Mouse (Mus musculus) limb, embryonic 12.5 days (tissue): Measurements from ENCODE around the gene Gm14743. TPM values are rescaled to one million over a fixed set of nuclear protein-coding genes. Genes with fewer than 3 reads are reported as not detected.
"Not testable (repeated sequence)": the region's sequence is repeated elsewhere in the genome, so short reads cannot be mapped to it uniquely, and the experiment has no call there.

ENCODE experiments used
- ATAC-seq: fragments of 200-750 bp; cut with Nextera tagmentation; 2 replicates; pipeline ENCODE4 v1.8.0; 2017; ENCODE audit warnings: low read depth, moderate TSS enrichment; ENCODE audit not compliant: insufficient number of reproducible peaks, insufficient read depth, low FRiP score, low TSS enrichment
- H3K27ac ChIP-seq: fragments of 300-500 bp; sonication (generic); 2 replicates; pipeline ENCODE4 v1.5.1; 2016; ENCODE audit warnings: mild to moderate bottlenecking, moderate library complexity
- H3K27me3 ChIP-seq: fragments of 300-500 bp; sonication (generic); 2 replicates; pipeline ENCODE4 v1.6.1; 2016; ENCODE audit warnings: mild to moderate bottlenecking, moderate library complexity
- H3K36me3 ChIP-seq: fragments of 300-500 bp; sonication (generic); 2 replicates; pipeline ENCODE4 v1.6.1; 2016; ENCODE audit warnings: mild to moderate bottlenecking, moderate library complexity
- H3K4me1 ChIP-seq: fragments of 300-500 bp; sonication (generic); replicated peaks from 2 replicates; pipeline ENCODE4 v1.6.1; 2016
- H3K4me2 ChIP-seq: fragments of 300-500 bp; sonication (generic); 2 replicates; pipeline ENCODE4 v1.6.1; 2016; ENCODE audit warnings: mild to moderate bottlenecking, moderate library complexity
- H3K4me3 ChIP-seq: fragments of 300-500 bp; sonication (generic); replicated peaks from 2 replicates; pipeline ENCODE4 v1.5.1; 2016; ENCODE audit warnings: mild to moderate bottlenecking
- H3K9ac ChIP-seq: fragments of 300-500 bp; sonication (generic); replicated peaks from 2 replicates; pipeline ENCODE4 v1.6.1; 2016; ENCODE audit warnings: mild to moderate bottlenecking, moderate library complexity
- H3K9me3 ChIP-seq: fragments of 300-500 bp; sonication (generic); 2 replicates; pipeline ENCODE4 v1.6.1; 2016; ENCODE audit warnings: mild to moderate bottlenecking, moderate library complexity
- WGBS: fragments of 180-500 bp; shearing (Covaris S2); methylation state at CpG from one replicate; pipeline ENCODE4 v1.1.7; 2016; 5-methylcytosine and 5-hydroxymethylcytosine counted together
- polyA plus RNA-seq: library from polyadenylated mRNA; unstranded; fragments of >200 nt; fragmentation: Nextera tagmentation; extraction: Ambion mirVana; gene quantifications from 2 replicates; pipeline ENCODE4 v1.2.1, GENCODE M21; 2016

Gm14743 gene
- not detected in 2 replicates for polyA plus RNA-seq

DNA sequence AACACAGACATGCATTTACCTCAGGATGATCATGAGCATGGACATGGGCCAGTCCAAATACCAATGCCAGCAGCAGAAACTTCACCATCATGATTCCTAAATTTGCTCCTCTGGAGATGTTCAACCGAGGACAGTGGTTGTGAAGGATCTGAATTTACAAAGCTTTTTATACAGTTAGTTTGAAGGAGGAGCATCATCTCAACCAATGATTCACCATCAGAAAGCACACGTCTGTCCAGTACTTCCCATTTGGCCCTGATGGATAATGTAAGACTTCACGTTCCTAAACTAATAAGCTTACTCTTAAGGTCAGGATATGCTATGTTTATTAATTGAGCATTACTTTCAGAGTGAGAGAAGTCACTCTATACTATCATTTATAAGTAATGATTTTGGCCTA, at the start of gene Gm14743:
Gm14743 (minus strand) TSS at position 101 of the 400 bp plus-strand sequence.
- H3K27ac ChIP-seq, H3K4me1 ChIP-seq, H3K9me3 ChIP-seq, H3K9ac ChIP-seq, H3K4me2 ChIP-seq, ATAC-seq, H3K27me3 ChIP-seq, H3K4me3 ChIP-seq, H3K36me3 ChIP-seq: not testable (repeated sequence)
- WGBS: no CpG with 5 or more reads among the region's 3 CpGs

DNA sequence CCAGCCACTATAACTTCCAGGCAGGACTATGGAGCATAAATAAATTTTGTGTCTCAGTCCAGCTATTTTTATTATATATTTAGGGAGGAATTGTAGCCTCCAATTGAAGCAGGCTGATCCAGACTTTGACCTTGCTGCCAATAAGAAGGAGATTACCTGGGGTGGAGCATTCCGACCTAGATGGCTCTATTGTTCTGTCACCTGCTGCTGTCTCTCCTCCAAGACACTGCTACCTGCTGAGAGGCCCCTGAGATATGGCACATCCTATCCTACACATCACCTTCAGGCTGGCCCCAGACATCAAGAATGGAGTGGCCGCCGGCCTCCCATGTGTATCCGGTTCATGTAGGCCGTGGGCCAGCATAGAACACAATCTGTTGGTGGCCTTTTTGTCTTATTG, 42.9 kb downstream of the Gm14743 start:
- no peaks in the 10 kb centered on the region for H3K36me3 ChIP-seq
- 95% methylated on average over 5 of the region's 5 CpGs for WGBS
- no peaks in the 10 kb centered on the region for H3K4me1 ChIP-seq
- peaks cover 7% of the 10 kb centered on the region; the same call in 1 of the 2 replicates for H3K9me3 ChIP-seq
- H3K9ac ChIP-seq: no peak overlapping the region
- no peak overlapping the region for H3K27ac ChIP-seq
- ATAC-seq: no peak
- H3K4me3 ChIP-seq: no peak overlapping the region
- H3K4me2 ChIP-seq: no peak overlapping the region
- no peaks in the 10 kb centered on the region for H3K27me3 ChIP-seq

GRCm38 (mm10) chrX:78202220-78202619, 43.5 kb downstream of the Gm14743 start:
- not testable (repeated sequence) for H3K9me3 ChIP-seq, H3K4me2 ChIP-seq, H3K9ac ChIP-seq, H3K36me3 ChIP-seq, H3K4me3 ChIP-seq, H3K27me3 ChIP-seq, H3K4me1 ChIP-seq, H3K27ac ChIP-seq, ATAC-seq
- WGBS: 77% methylated on average over 1 of the region's 1 CpGs

Other genes starting within 250 kb of the Gm14743 start
- gene Obp1a, start 154.5 kb downstream of the Gm14743 start, polyA plus RNA-seq: not detected in 2 replicates
- not detected in 2 replicates for gene Gm5938, start 120.5 kb downstream of the Gm14743 start, polyA plus RNA-seq
- gene Obp1b, start 59.1 kb downstream of the Gm14743 start, polyA plus RNA-seq: not detected in 2 replicates
- not detected in 2 replicates for gene 4930480E11Rik, start 123.7 kb upstream of the Gm14743 start, polyA plus RNA-seq